7 mouse cellular contexts compared by ENCODE assay signal in genomic region chr5:136083669-136084107, GRCm38 (mm10). TPM values are rescaled to one million over a fixed set of nuclear protein-coding genes. Genes with fewer than 3 reads are reported as not detected.
DNase-seq lines count a peak whose midpoint lies in the region; ATAC-seq lines count a peak whose summit lies in the region.

Rasa4 (plus strand) TSS chr5:136083916.

- 0% methylated on average over 20 of the region's 28 CpGs for WGBS in embryonic facial prominence, embryonic 11.5 days
- WGBS in limb, embryonic 11.5 days = under 1% methylated on average over 27 of the region's 28 CpGs
- WGBS in midbrain, embryonic 14.5 days = under 1% methylated on average over 27 of the region's 28 CpGs

- peak; percentile 96 for DNase-seq in adrenal gland, postnatal 14 days
- peak; percentile 98 for DNase-seq in embryonic facial prominence, embryonic 11.5 days (ENCODE audit: low spot score)
- peak; percentile 100 for DNase-seq in heart, adult 11 months
- DNase-seq in kidney, adult 18-20 months = peak; percentile 94
- DNase-seq in limb, embryonic 11.5 days (ENCODE audit: low spot score) = peak; percentile 92
- DNase-seq in midbrain, embryonic 14.5 days = peak; percentile 98
- peak; percentile 91 to 93 for DNase-seq in spleen, adult 18-20 months

- H3K4me1 ChIP-seq in embryonic facial prominence, embryonic 11.5 days (ENCODE audit: control insufficient read depth, insufficient read depth, low read length) = no peaks in the 10 kb centered on the region; the same call in 1 of the 2 replicates
- H3K4me1 ChIP-seq in limb, embryonic 11.5 days (ENCODE audit: control insufficient read depth, insufficient read depth, low read length) = peaks cover 10% of the 10 kb centered on the region
- peaks cover 21% of the 10 kb centered on the region for H3K4me1 ChIP-seq in midbrain, embryonic 14.5 days (ENCODE audit: control insufficient read depth, insufficient read depth, low read length)

- peaks cover 13% of the 10 kb centered on the region for H3K27me3 ChIP-seq in embryonic facial prominence, embryonic 11.5 days (ENCODE audit: control insufficient read depth, insufficient read depth, low read length)
- peaks cover 11% of the 10 kb centered on the region for H3K27me3 ChIP-seq in limb, embryonic 11.5 days (ENCODE audit: control insufficient read depth, insufficient read depth, low read length)
- H3K27me3 ChIP-seq in midbrain, embryonic 14.5 days (ENCODE audit: control insufficient read depth, insufficient read depth, low read length) = no peaks in the 10 kb centered on the region

- peak; percentile 88 for ATAC-seq in embryonic facial prominence, embryonic 11.5 days (replicated peaks; ENCODE audit: insufficient number of reproducible peaks, low FRiP score, low TSS enrichment, low read depth)
- ATAC-seq in limb, embryonic 11.5 days (ENCODE audit: insufficient number of reproducible peaks, low FRiP score, low TSS enrichment, low read depth) = peak; percentile 95
- peak; percentile 93 for ATAC-seq in midbrain, embryonic 14.5 days (ENCODE audit: low FRiP score, low TSS enrichment)

- peak within 1 kb of the TSS; percentile 95 for H3K4me2 ChIP-seq in embryonic facial prominence, embryonic 11.5 days (ENCODE audit: low read depth, low read length)
- peak within 1 kb of the TSS; percentile 53 for H3K4me2 ChIP-seq in limb, embryonic 11.5 days (ENCODE audit: low read depth, severe bottlenecking)
- H3K4me2 ChIP-seq in midbrain, embryonic 14.5 days (ENCODE audit: low read length) = peak within 1 kb of the TSS; percentile 90

- H3K27ac ChIP-seq in embryonic facial prominence, embryonic 11.5 days (replicated peaks; ENCODE audit: low read depth, low read length) = no peak within 1 kb of the TSS
- H3K27ac ChIP-seq in limb, embryonic 11.5 days (replicated peaks; ENCODE audit: low read depth, low read length) = no peak within 1 kb of the TSS
- 0 out of 2 replicates have a peak within 1 kb of the TSS, but pooled peaks have one; percentile 20 for H3K27ac ChIP-seq in midbrain, embryonic 14.5 days (replicated peaks; ENCODE audit: low read depth, low read length)

- H3K9ac ChIP-seq in embryonic facial prominence, embryonic 11.5 days (replicated peaks; ENCODE audit: low read length) = peak within 1 kb of the TSS; percentile 41
- no peak within 1 kb of the TSS; the same call in 1 of the 2 replicates for H3K9ac ChIP-seq in limb, embryonic 11.5 days (ENCODE audit: low read length)
- H3K9ac ChIP-seq in midbrain, embryonic 14.5 days (replicated peaks; ENCODE audit: low read length) = peak within 1 kb of the TSS; percentile 57

- H3K4me3 ChIP-seq in embryonic facial prominence, embryonic 11.5 days (ENCODE audit: low read depth, low read length) = peak within 1 kb of the TSS; percentile 53
- H3K4me3 ChIP-seq in limb, embryonic 11.5 days (ENCODE audit: low read depth, low read length) = peak within 1 kb of the TSS; percentile 31
- peak within 1 kb of the TSS; percentile 62 for H3K4me3 ChIP-seq in midbrain, embryonic 14.5 days (replicated peaks; ENCODE audit: low read depth, low read length)

- no peaks in the 10 kb centered on the region for H3K9me3 ChIP-seq in embryonic facial prominence, embryonic 11.5 days (replicated peaks; ENCODE audit: control insufficient read depth, low read length)
- H3K9me3 ChIP-seq in limb, embryonic 11.5 days (ENCODE audit: control insufficient read depth, low read length) = no peaks in the 10 kb centered on the region
- no peaks in the 10 kb centered on the region for H3K9me3 ChIP-seq in midbrain, embryonic 14.5 days (ENCODE audit: control insufficient read depth, low read length)

- no peaks in the 10 kb centered on the region for H3K36me3 ChIP-seq in embryonic facial prominence, embryonic 11.5 days (replicated peaks; ENCODE audit: control insufficient read depth, insufficient read depth, low read depth, low read length)
- no peaks in the 10 kb centered on the region for H3K36me3 ChIP-seq in limb, embryonic 11.5 days (ENCODE audit: control insufficient read depth, insufficient read depth, low read length)
- H3K36me3 ChIP-seq in midbrain, embryonic 14.5 days (ENCODE audit: control insufficient read depth, insufficient read depth, low read length) = no peaks in the 10 kb centered on the region

RNA-seq across cellular contexts. Expression of gene Rasa4, which starts in this region (rescaled TPM):
- 9.1 and 13.8 TPM in 2 replicates for total RNA-seq in adrenal gland, postnatal 14 days (2021)
- polyA plus RNA-seq in embryonic facial prominence, embryonic 11.5 days (2014; fragmentation: Nextera tagmentation; extraction: Ambion mirVana) = 3.8 and 5.5 TPM in 2 replicates
- 3.3 and 4.4 TPM in 2 replicates for polyA plus RNA-seq in limb, embryonic 11.5 days (2014; fragmentation: Nextera tagmentation; extraction: Ambion mirVana)
- 16.9 and 17.1 TPM in 2 replicates for polyA plus RNA-seq in midbrain, embryonic 14.5 days (2014; fragmentation: Nextera tagmentation; extraction: Ambion mirVana)
